Mouse (Mus musculus) cerebellum, adult 9-11 months (tissue): ENCODE data around the gene Filip1l.

Source experiments
- DNase-seq: peaks from one replicate; pipeline ENCODE4 v3.0.0; 2022

The Filip1l gene

GRCm38 (mm10) chr16:57546355-57546754 is 193.5 kb downstream of the Filip1l start:
- no peak for DNase-seq

GRCm38 (mm10) chr16:57548608-57549007 is 195.7 kb downstream of the Filip1l start:
- DNase-seq: no peak

- DNase-seq: no peak
Observed at GRCm38 (mm10) chr16:57549061-57550037, 196.5 kb downstream of the Filip1l start.

- DNase-seq: no peak
Observed at GRCm38 (mm10) chr16:57550088-57550487, 197.2 kb downstream of the Filip1l start.

GRCm38 (mm10) chr16:57550817-57551216 is 197.9 kb downstream of the Filip1l start:
- DNase-seq: no peak

GRCm38 (mm10) chr16:57551617-57552016 is 198.7 kb downstream of the Filip1l start:
- no peak for DNase-seq

GRCm38 (mm10) chr16:57552709-57553108 is 199.8 kb downstream of the Filip1l start:
- no peak for DNase-seq

GRCm38 (mm10) chr16:57553235-57553634 is 200.3 kb downstream of the Filip1l start:
- DNase-seq: no peak

- DNase-seq: no peak
Observed at GRCm38 (mm10) chr16:57554886-57555400, 202.1 kb downstream of the Filip1l start.

- DNase-seq: no peak
Observed at GRCm38 (mm10) chr16:57555667-57556066, 202.8 kb downstream of the Filip1l start.

GRCm38 (mm10) chr16:57556244-57556643 is 203.4 kb downstream of the Filip1l start:
- DNase-seq: no peak

- no peak for DNase-seq
Observed at GRCm38 (mm10) chr16:57558258-57558657, 205.4 kb downstream of the Filip1l start.

GRCm38 (mm10) chr16:57560185-57560584 is 207.3 kb downstream of the Filip1l start:
- DNase-seq: no peak

GRCm38 (mm10) chr16:57563453-57563852 is 210.6 kb downstream of the Filip1l start:
- DNase-seq: no peak

GRCm38 (mm10) chr16:57564807-57565206 is 211.9 kb downstream of the Filip1l start:
- DNase-seq: no peak

- DNase-seq: no peak
Observed at GRCm38 (mm10) chr16:57566215-57566614, 213.3 kb downstream of the Filip1l start.

GRCm38 (mm10) chr16:57568648-57569404 is 215.9 kb downstream of the Filip1l start:
- DNase-seq: no peak

- DNase-seq: no peak
Observed at GRCm38 (mm10) chr16:57570789-57571311, 218.0 kb downstream of the Filip1l start.

- no peak for DNase-seq
Observed at GRCm38 (mm10) chr16:57573831-57574230, 220.9 kb downstream of the Filip1l start.

- DNase-seq: no peak
Observed at GRCm38 (mm10) chr16:57575764-57576388, 223.0 kb downstream of the Filip1l start.

- DNase-seq: no peak
Observed at GRCm38 (mm10) chr16:57577519-57577918, 224.6 kb downstream of the Filip1l start.

- DNase-seq: no peak
Observed at GRCm38 (mm10) chr16:57580041-57580440, 227.1 kb downstream of the Filip1l start.

- DNase-seq: no peak
Observed at GRCm38 (mm10) chr16:57582008-57582407, 229.1 kb downstream of the Filip1l start.
